Mouse (Mus musculus): ENCODE data around the gene Lca5l. TPM values are rescaled to one million over a fixed set of nuclear protein-coding genes. Genes with fewer than 3 reads are reported as not detected.
A peak's percentile ranks its signal among the peaks of the same experiment; 100 is the strongest.

Gene Lca5l
- 3.2 and 3.5 TPM in 2 replicates for polyA plus RNA-seq (2012; rRNA removed)

- H3K4me3 ChIP-seq (ENCODE audit: insufficient read depth, low read length) = peak within 1 kb of the TSS; percentile 67
- no peaks in the 10 kb centered on the region for H3K4me1 ChIP-seq (ENCODE audit: control insufficient read depth, insufficient read depth, low read length)
- H3K27ac ChIP-seq (ENCODE audit: insufficient read depth, low read length) = peak within 1 kb of the TSS; percentile 86
- TF ChIP-seq POLR2A (IDR thresholded peaks at IDR 0.05; ENCODE audit: extremely low read depth, insufficient read depth, low read length) = peak; percentile 88
- no peak for TF ChIP-seq CTCF (IDR thresholded peaks at IDR 0.05; ENCODE audit: extremely low read depth, insufficient read depth, low read length)
Observed at GRCm38 (mm10) chr16:96191531-96192506, at the start of gene Lca5l. TSS of gene Lca5l (minus strand) at chr16:96192271.

- H3K4me3 ChIP-seq (ENCODE audit: insufficient read depth, low read length) = 0 out of 2 replicates have a peak within 1 kb of the TSS, but pooled peaks have one; percentile 6
- no peaks in the 10 kb centered on the region for H3K4me1 ChIP-seq (ENCODE audit: control insufficient read depth, insufficient read depth, low read length)
- TF ChIP-seq CTCF (IDR thresholded peaks at IDR 0.05; ENCODE audit: extremely low read depth, insufficient read depth, low read length) (no peak), POLR2A (IDR thresholded peaks at IDR 0.05; ENCODE audit: extremely low read depth, insufficient read depth, low read length) (0 out of 2 replicates have a peak, but pooled peaks have one; percentile 21)
- H3K27ac ChIP-seq (ENCODE audit: insufficient read depth, low read length) = no peak within 1 kb of the TSS
Observed at GRCm38 (mm10) chr16:96235366-96235970, 43.4 kb upstream of the Lca5l start, which contains the start of gene B3galt5. TSS of gene B3galt5 (plus strand) at chr16:96235801.

GRCm38 (mm10) chr16:96233996-96234395, 41.9 kb upstream of the Lca5l start:
- no peak for TF ChIP-seq CTCF (IDR thresholded peaks at IDR 0.05; ENCODE audit: extremely low read depth, insufficient read depth, low read length)
- TF ChIP-seq POLR2A (IDR thresholded peaks at IDR 0.05; ENCODE audit: extremely low read depth, insufficient read depth, low read length) = no peak
- no peaks in the 10 kb centered on the region for H3K4me1 ChIP-seq (ENCODE audit: control insufficient read depth, insufficient read depth, low read length)
- no peak overlapping the region for H3K4me3 ChIP-seq (ENCODE audit: insufficient read depth, low read length)
- H3K27ac ChIP-seq (ENCODE audit: insufficient read depth, low read length) = no peak overlapping the region

GRCm38 (mm10) chr16:96231974-96232373, 39.9 kb upstream of the Lca5l start:
- H3K27ac ChIP-seq (ENCODE audit: insufficient read depth, low read length) = no peak overlapping the region
- TF ChIP-seq POLR2A (IDR thresholded peaks at IDR 0.05; ENCODE audit: extremely low read depth, insufficient read depth, low read length) (no peak), CTCF (IDR thresholded peaks at IDR 0.05; ENCODE audit: extremely low read depth, insufficient read depth, low read length) (no peak)
- H3K4me1 ChIP-seq (ENCODE audit: control insufficient read depth, insufficient read depth, low read length) = no peaks in the 10 kb centered on the region

GRCm38 (mm10) chr16:96231251-96231650, 39.2 kb upstream of the Lca5l start:
- Histone ChIP-seq H3K4me1 (ENCODE audit: control insufficient read depth, insufficient read depth, low read length) (no peaks in the 10 kb centered on the region), H3K27ac (ENCODE audit: insufficient read depth, low read length) (no peak overlapping the region), H3K4me3 (ENCODE audit: insufficient read depth, low read length) (no peak overlapping the region)
- TF ChIP-seq CTCF (IDR thresholded peaks at IDR 0.05; ENCODE audit: extremely low read depth, insufficient read depth, low read length) (no peak), POLR2A (IDR thresholded peaks at IDR 0.05; ENCODE audit: extremely low read depth, insufficient read depth, low read length) (no peak)

More at GRCm38 (mm10) chr16:96231974-96232373, 39.9 kb upstream of the Lca5l start:
- no peak overlapping the region for H3K4me3 ChIP-seq (ENCODE audit: insufficient read depth, low read length)

GRCm38 (mm10) chr16:96230411-96230810, 38.3 kb upstream of the Lca5l start:
- TF ChIP-seq CTCF (IDR thresholded peaks at IDR 0.05; ENCODE audit: extremely low read depth, insufficient read depth, low read length) (peak; percentile 77), POLR2A (IDR thresholded peaks at IDR 0.05; ENCODE audit: extremely low read depth, insufficient read depth, low read length) (no peak)
- H3K27ac ChIP-seq (ENCODE audit: insufficient read depth, low read length) = no peak overlapping the region
- H3K4me3 ChIP-seq (ENCODE audit: insufficient read depth, low read length) = no peak overlapping the region
- H3K4me1 ChIP-seq (ENCODE audit: control insufficient read depth, insufficient read depth, low read length) = no peaks in the 10 kb centered on the region

GRCm38 (mm10) chr16:96229044-96229555, 37.0 kb upstream of the Lca5l start:
- Histone ChIP-seq H3K27ac (ENCODE audit: insufficient read depth, low read length) (no peak overlapping the region), H3K4me3 (ENCODE audit: insufficient read depth, low read length) (no peak overlapping the region), H3K4me1 (ENCODE audit: control insufficient read depth, insufficient read depth, low read length) (no peaks in the 10 kb centered on the region)
- no peak for TF ChIP-seq CTCF (IDR thresholded peaks at IDR 0.05; ENCODE audit: extremely low read depth, insufficient read depth, low read length)
- no peak for TF ChIP-seq POLR2A (IDR thresholded peaks at IDR 0.05; ENCODE audit: extremely low read depth, insufficient read depth, low read length)

- TF ChIP-seq POLR2A (IDR thresholded peaks at IDR 0.05; ENCODE audit: extremely low read depth, insufficient read depth, low read length) (no peak), CTCF (IDR thresholded peaks at IDR 0.05; ENCODE audit: extremely low read depth, insufficient read depth, low read length) (no peak)
- no peak overlapping the region for H3K27ac ChIP-seq (ENCODE audit: insufficient read depth, low read length)
- no peak overlapping the region for H3K4me3 ChIP-seq (ENCODE audit: insufficient read depth, low read length)
- H3K4me1 ChIP-seq (ENCODE audit: control insufficient read depth, insufficient read depth, low read length) = no peaks in the 10 kb centered on the region
Observed at GRCm38 (mm10) chr16:96228438-96228837, 36.4 kb upstream of the Lca5l start.

- TF ChIP-seq CTCF (IDR thresholded peaks at IDR 0.05; ENCODE audit: extremely low read depth, insufficient read depth, low read length) (no peak), POLR2A (IDR thresholded peaks at IDR 0.05; ENCODE audit: extremely low read depth, insufficient read depth, low read length) (no peak)
- no peaks in the 10 kb centered on the region for H3K4me1 ChIP-seq (ENCODE audit: control insufficient read depth, insufficient read depth, low read length)
Observed at GRCm38 (mm10) chr16:96222452-96222851, 30.4 kb upstream of the Lca5l start.

More at GRCm38 (mm10) chr16:96222452-96222851, 30.4 kb upstream of the Lca5l start:
- Histone ChIP-seq H3K4me3 (ENCODE audit: insufficient read depth, low read length) (no peak overlapping the region), H3K27ac (ENCODE audit: insufficient read depth, low read length) (no peak overlapping the region)

Data from cortical plate, adult 2 months (tissue).